Mouse (Mus musculus): ENCODE data around the gene Cdh5. TPM values are rescaled to one million over a fixed set of nuclear protein-coding genes. Genes with fewer than 3 reads are reported as not detected.

Gene Cdh5
- polyA plus RNA-seq, 1 experiment from 2014 or later, result 18.0 TPM

GRCm38 (mm10) chr8:104127160-104127883 is 25.9 kb downstream of the Cdh5 start:
- Histone ChIP-seq H3K27me3 (ENCODE audit: control insufficient read depth, insufficient read depth, low read length) (no peaks in the 10 kb centered on the region), H3K9me3 (ENCODE audit: control insufficient read depth, low read length) (no peaks in the 10 kb centered on the region), H3K4me3 (ENCODE audit: low read depth, low read length) (no peak overlapping the region), H3K27ac (ENCODE audit: low read depth, low read length) (no peak overlapping the region), H3K9ac (ENCODE audit: low read length) (no peak overlapping the region), H3K4me1 (ENCODE audit: control insufficient read depth, insufficient read depth, low read length) (no peaks in the 10 kb centered on the region), H3K36me3 (ENCODE audit: control insufficient read depth, insufficient read depth, low read length) (no peaks in the 10 kb centered on the region), H3K4me2 (no peak overlapping the region)
- DNase-seq (ENCODE audit: low spot score, missing footprints) (peak; percentile 47), ATAC-seq (ENCODE audit: low FRiP score) (no peak)
- WGBS, result 71% methylated on average over 4 of the region's 4 CpGs

- 91% methylated on average over 9 of the region's 9 CpGs for WGBS
- H3K27me3 ChIP-seq (ENCODE audit: control insufficient read depth, insufficient read depth, low read length), result no peaks in the 10 kb centered on the region
- H3K9me3 ChIP-seq (ENCODE audit: control insufficient read depth, low read length), result no peaks in the 10 kb centered on the region
- no peak overlapping the region for H3K27ac ChIP-seq (ENCODE audit: low read depth, low read length)
- no peak overlapping the region for H3K4me2 ChIP-seq
- no peaks in the 10 kb centered on the region for H3K4me1 ChIP-seq (ENCODE audit: control insufficient read depth, insufficient read depth, low read length)
- ATAC-seq (ENCODE audit: low FRiP score) (no peak), DNase-seq (ENCODE audit: low spot score, missing footprints) (no peak)
- H3K4me3 ChIP-seq (ENCODE audit: low read depth, low read length), result no peak overlapping the region
- no peak overlapping the region for H3K9ac ChIP-seq (ENCODE audit: low read length)
- no peaks in the 10 kb centered on the region for H3K36me3 ChIP-seq (ENCODE audit: control insufficient read depth, insufficient read depth, low read length)
Observed at GRCm38 (mm10) chr8:104130916-104131315, 29.5 kb downstream of the Cdh5 start.

GRCm38 (mm10) chr8:104131414-104131975 is 30.1 kb downstream of the Cdh5 start:
- H3K4me1 ChIP-seq (ENCODE audit: control insufficient read depth, insufficient read depth, low read length), result no peaks in the 10 kb centered on the region
- H3K9me3 ChIP-seq (ENCODE audit: control insufficient read depth, low read length), result no peaks in the 10 kb centered on the region
- H3K27ac ChIP-seq (ENCODE audit: low read depth, low read length), result no peak overlapping the region
- H3K9ac ChIP-seq (ENCODE audit: low read length), result no peak overlapping the region
- H3K27me3 ChIP-seq (ENCODE audit: control insufficient read depth, insufficient read depth, low read length), result no peaks in the 10 kb centered on the region
- no peaks in the 10 kb centered on the region for H3K36me3 ChIP-seq (ENCODE audit: control insufficient read depth, insufficient read depth, low read length)
- DNase-seq (ENCODE audit: low spot score, missing footprints), result no peak
- 90% methylated on average over 7 of the region's 7 CpGs for WGBS
- ATAC-seq (ENCODE audit: low FRiP score), result no peak
- H3K4me3 ChIP-seq (ENCODE audit: low read depth, low read length), result no peak overlapping the region
- no peak overlapping the region for H3K4me2 ChIP-seq

GRCm38 (mm10) chr8:104134521-104134920 is 33.1 kb downstream of the Cdh5 start:
- H3K4me2 ChIP-seq, result no peak overlapping the region
- no peak overlapping the region for H3K4me3 ChIP-seq (ENCODE audit: low read depth, low read length)
- no peak overlapping the region for H3K9ac ChIP-seq (ENCODE audit: low read length)
- ATAC-seq (ENCODE audit: low FRiP score), result no peak
- no peaks in the 10 kb centered on the region for H3K36me3 ChIP-seq (ENCODE audit: control insufficient read depth, insufficient read depth, low read length)
- H3K27me3 ChIP-seq (ENCODE audit: control insufficient read depth, insufficient read depth, low read length), result no peaks in the 10 kb centered on the region
- 91% methylated on average over 8 of the region's 8 CpGs for WGBS
- H3K9me3 ChIP-seq (ENCODE audit: control insufficient read depth, low read length), result no peaks in the 10 kb centered on the region
- DNase-seq (ENCODE audit: low spot score, missing footprints), result peak; percentile 56
- no peaks in the 10 kb centered on the region for H3K4me1 ChIP-seq (ENCODE audit: control insufficient read depth, insufficient read depth, low read length)
- H3K27ac ChIP-seq (ENCODE audit: low read depth, low read length), result no peak overlapping the region

- no peaks in the 10 kb centered on the region for H3K36me3 ChIP-seq (ENCODE audit: control insufficient read depth, insufficient read depth, low read length)
- no peaks in the 10 kb centered on the region for H3K4me1 ChIP-seq (ENCODE audit: control insufficient read depth, insufficient read depth, low read length)
- H3K4me3 ChIP-seq (ENCODE audit: low read depth, low read length), result no peak overlapping the region
- no peak overlapping the region for H3K4me2 ChIP-seq
- no peak overlapping the region for H3K27ac ChIP-seq (ENCODE audit: low read depth, low read length)
- WGBS, result 90% methylated on average over 3 of the region's 3 CpGs
- H3K9ac ChIP-seq (ENCODE audit: low read length), result no peak overlapping the region
- ATAC-seq (ENCODE audit: low FRiP score) (no peak), DNase-seq (ENCODE audit: low spot score, missing footprints) (no peak)
- no peaks in the 10 kb centered on the region for H3K27me3 ChIP-seq (ENCODE audit: control insufficient read depth, insufficient read depth, low read length)
- no peaks in the 10 kb centered on the region for H3K9me3 ChIP-seq (ENCODE audit: control insufficient read depth, low read length)
Observed at GRCm38 (mm10) chr8:104136277-104136676, 34.9 kb downstream of the Cdh5 start.

- Histone ChIP-seq H3K9me3 (ENCODE audit: control insufficient read depth, low read length) (no peaks in the 10 kb centered on the region), H3K36me3 (ENCODE audit: control insufficient read depth, insufficient read depth, low read length) (no peaks in the 10 kb centered on the region), H3K4me2 (no peak overlapping the region), H3K4me1 (ENCODE audit: control insufficient read depth, insufficient read depth, low read length) (no peaks in the 10 kb centered on the region), H3K9ac (ENCODE audit: low read length) (no peak overlapping the region), H3K27me3 (ENCODE audit: control insufficient read depth, insufficient read depth, low read length) (no peaks in the 10 kb centered on the region), H3K27ac (ENCODE audit: low read depth, low read length) (no peak overlapping the region), H3K4me3 (ENCODE audit: low read depth, low read length) (no peak overlapping the region)
- DNase-seq (ENCODE audit: low spot score, missing footprints), result peak; percentile 2
- 78% methylated on average over 5 of the region's 5 CpGs for WGBS
- no peak for ATAC-seq (ENCODE audit: low FRiP score)
Observed at GRCm38 (mm10) chr8:104137636-104138035, 36.2 kb downstream of the Cdh5 start.

- Histone ChIP-seq H3K36me3 (ENCODE audit: control insufficient read depth, insufficient read depth, low read length) (no peaks in the 10 kb centered on the region), H3K27ac (ENCODE audit: low read depth, low read length) (no peak overlapping the region), H3K4me1 (ENCODE audit: control insufficient read depth, insufficient read depth, low read length) (no peaks in the 10 kb centered on the region), H3K27me3 (ENCODE audit: control insufficient read depth, insufficient read depth, low read length) (no peaks in the 10 kb centered on the region), H3K9ac (ENCODE audit: low read length) (no peak overlapping the region), H3K9me3 (ENCODE audit: control insufficient read depth, low read length) (no peaks in the 10 kb centered on the region), H3K4me3 (ENCODE audit: low read depth, low read length) (no peak overlapping the region), H3K4me2 (no peak overlapping the region)
- ATAC-seq (ENCODE audit: low FRiP score) (no peak), DNase-seq (ENCODE audit: low spot score, missing footprints) (peak; percentile 56)
- 90% methylated on average over 13 of the region's 13 CpGs for WGBS
Observed at GRCm38 (mm10) chr8:104140611-104141010, 39.2 kb downstream of the Cdh5 start.

GRCm38 (mm10) chr8:104142415-104142814 is 41.0 kb downstream of the Cdh5 start:
- WGBS, result 89% methylated on average over 25 of the region's 25 CpGs

GRCm38 (mm10) chr8:104143379-104143778 is 42.0 kb downstream of the Cdh5 start:
- H3K27me3 ChIP-seq (ENCODE audit: control insufficient read depth, insufficient read depth, low read length), result no peaks in the 10 kb centered on the region
- no peaks in the 10 kb centered on the region for H3K36me3 ChIP-seq (ENCODE audit: control insufficient read depth, insufficient read depth, low read length)
- H3K9me3 ChIP-seq (ENCODE audit: control insufficient read depth, low read length), result no peaks in the 10 kb centered on the region
- no peak for ATAC-seq (ENCODE audit: low FRiP score)
- 82% methylated on average over 4 of the region's 4 CpGs for WGBS
- no peaks in the 10 kb centered on the region for H3K4me1 ChIP-seq (ENCODE audit: control insufficient read depth, insufficient read depth, low read length)
- no peak for DNase-seq (ENCODE audit: low spot score, missing footprints)
- no peak overlapping the region for H3K4me2 ChIP-seq
- no peak overlapping the region for H3K4me3 ChIP-seq (ENCODE audit: low read depth, low read length)
- H3K9ac ChIP-seq (ENCODE audit: low read length), result no peak overlapping the region
- no peak overlapping the region for H3K27ac ChIP-seq (ENCODE audit: low read depth, low read length)

More at GRCm38 (mm10) chr8:104142415-104142814, 41.0 kb downstream of the Cdh5 start:
- no peaks in the 10 kb centered on the region for H3K36me3 ChIP-seq (ENCODE audit: control insufficient read depth, insufficient read depth, low read length)
- no peaks in the 10 kb centered on the region for H3K4me1 ChIP-seq (ENCODE audit: control insufficient read depth, insufficient read depth, low read length)
- no peaks in the 10 kb centered on the region for H3K9me3 ChIP-seq (ENCODE audit: control insufficient read depth, low read length)
- DNase-seq (ENCODE audit: low spot score, missing footprints) (peak; percentile 49), ATAC-seq (ENCODE audit: low FRiP score) (no peak)
- no peak overlapping the region for H3K4me2 ChIP-seq
- H3K4me3 ChIP-seq (ENCODE audit: low read depth, low read length), result no peak overlapping the region
- H3K27ac ChIP-seq (ENCODE audit: low read depth, low read length), result no peak overlapping the region
- H3K9ac ChIP-seq (ENCODE audit: low read length), result no peak overlapping the region
- H3K27me3 ChIP-seq (ENCODE audit: control insufficient read depth, insufficient read depth, low read length), result no peaks in the 10 kb centered on the region
